Mouse (Mus musculus) ES-E14 (cell line): ENCODE measurements around the gene Brat1. TPM values are rescaled to one million over a fixed set of nuclear protein-coding genes. Genes with fewer than 3 reads are reported as not detected.

Source experiments
- DNase-seq: peaks from one replicate; pipeline ENCODE4 v3.0.0-alpha.2; 2013; ENCODE audit warnings: low read depth, low spot score
- H3K27ac ChIP-seq: 2 replicates; pipeline ENCODE4 v1.5.1; 2012; ENCODE audit warnings: low read depth, mild to moderate bottlenecking, low read length, moderate library complexity, mixed read lengths; ENCODE audit not compliant: poor library complexity, insufficient read depth, severe bottlenecking
- H3K36me3 ChIP-seq: 2 replicates; pipeline ENCODE4 v1.6.1; 2012; ENCODE audit warnings: mild to moderate bottlenecking, low read length, moderate library complexity, mixed read lengths; ENCODE audit not compliant: control insufficient read depth, poor library complexity, insufficient read depth, severe bottlenecking
- H3K4me1 ChIP-seq, 2 experiments: fragments of 150-350 bp in 1 of 2; sonication (generic) in 1 of 2; 2 replicates each; pipeline ENCODE4 v1.6.1; 2012; ENCODE audit warnings: low read length in 2 of 2, mild to moderate bottlenecking in 1 of 2, mixed read lengths in 1 of 2; ENCODE audit not compliant: control insufficient read depth in 2 of 2, insufficient read depth in 2 of 2, poor library complexity in 1 of 2
- H3K4me3 ChIP-seq, 2 experiments: fragments of 150-350 bp in 1 of 2; sonication (generic) in 1 of 2; 2 replicates each; pipeline ENCODE4 v1.5.1; 2012; ENCODE audit warnings: low read length in 2 of 2, low read depth in 1 of 2, mild to moderate bottlenecking in 1 of 2, mixed read lengths in 1 of 2; ENCODE audit not compliant: insufficient read depth in 1 of 2, poor library complexity in 1 of 2, severe bottlenecking in 1 of 2
- H3K9ac ChIP-seq: 2 replicates; pipeline ENCODE4 v1.6.1; 2012; ENCODE audit warnings: low read depth, mild to moderate bottlenecking, low read length, mixed read lengths; ENCODE audit not compliant: poor library complexity, insufficient read depth, severe bottlenecking
- H3K9me3 ChIP-seq: fragments of 150-350 bp; sonication (generic); 2 replicates; pipeline ENCODE4 v1.6.1; 2012; ENCODE audit warnings: low read depth, mild to moderate bottlenecking, low read length; ENCODE audit not compliant: control insufficient read depth, insufficient read depth
- CHD2 ChIP-seq: IDR thresholded peaks from 2 replicates; pipeline ENCODE4 v1.6.1; 2014; ENCODE audit warnings: mild to moderate bottlenecking, low read depth, low read length, inconsistent platforms
- HCFC1 ChIP-seq: IDR thresholded peaks from 2 replicates; pipeline ENCODE4 v1.6.1; 2012; ENCODE audit warnings: low read length, inconsistent platforms, borderline replicate concordance; ENCODE audit not compliant: insufficient read depth
- MAFK ChIP-seq: IDR thresholded peaks from 2 replicates; pipeline ENCODE4 v1.6.1; 2014; ENCODE audit warnings: mild to moderate bottlenecking, low read depth, low read length, inconsistent platforms; ENCODE audit not compliant: insufficient read depth
- ZC3H11A ChIP-seq: IDR thresholded peaks from 2 replicates; pipeline ENCODE4 v1.6.1; 2012; ENCODE audit warnings: low read depth, mild to moderate bottlenecking, inconsistent platforms, low read length, borderline replicate concordance
- ZNF384 ChIP-seq: IDR thresholded peaks from 2 replicates; pipeline ENCODE4 v1.6.1; 2012; ENCODE audit warnings: low read depth, low read length, inconsistent platforms
- in situ Hi-C, 2 experiments: fragments of 600-800 bp; cut with MboI; formaldehyde crosslinking; loops; one replicate each; pipeline ENCODE4 v1.15.1; 2025; ENCODE audit warnings: low sequenced_read_pairs in 2 of 2, inconsistent platforms in 1 of 2; ENCODE audit not compliant: unreplicated experiment in 2 of 2
- total RNA-seq: library from RNA; depleted of rRNA; stranded (reverse); fragments of 300-350 nt; gene quantifications from 2 replicates; pipeline ENCODE4 v1.2.3, GENCODE M21; 2012

Gene Brat1
- total RNA-seq, 1 experiment = 19.4 TPM

GRCm38 (mm10) chr5:140743706-140744131 is 38.9 kb downstream of the Brat1 start:
- Histone ChIP-seq H3K9me3 (no peaks in the 10 kb centered on the region), H3K27ac (no peak overlapping the region), H3K9ac (no peak overlapping the region), H3K36me3 (no peaks in the 10 kb centered on the region), H3K4me3 (peak overlapping the region in 1 of 2 experiments; percentile 49; a peak in 1 of 4 replicates), H3K4me1 (peaks cover 0 to 3% of the 10 kb centered on the region in 2 experiments; a peak in 1 of 4 replicates)
- no peak for DNase-seq
- in situ Hi-C loops = no loop called here
- no peak for TF ChIP-seq ZNF384
- TF ChIP-seq HCFC1 = no peak
- no peak for TF ChIP-seq CHD2
- no peak for TF ChIP-seq MAFK
- TF ChIP-seq ZC3H11A = no peak

GRCm38 (mm10) chr5:140748425-140748824 is 43.6 kb downstream of the Brat1 start:
- no peaks in the 10 kb centered on the region for H3K9me3 ChIP-seq
- DNase-seq = no peak
- H3K9ac ChIP-seq = no peak overlapping the region
- TF ChIP-seq ZNF384 (no peak), ZC3H11A (no peak), HCFC1 (no peak)
- no peak overlapping the region for H3K27ac ChIP-seq
- H3K4me3 ChIP-seq = no peak overlapping the region
- H3K36me3 ChIP-seq = peaks cover 3% of the 10 kb centered on the region; the same call in 1 of the 2 replicates
- in situ Hi-C loops = no loop called here
- H3K4me1 ChIP-seq = peaks cover 0 to 7% of the 10 kb centered on the region in 2 experiments; a peak in 2 of 4 replicates

GRCm38 (mm10) chr5:140749062-140749875 is 44.5 kb downstream of the Brat1 start:
- no peak for DNase-seq
- peaks cover 3% of the 10 kb centered on the region; the same call in 1 of the 2 replicates for H3K36me3 ChIP-seq
- in situ Hi-C loops = no loop called here
- TF ChIP-seq ZNF384 = no peak
- TF ChIP-seq MAFK = no peak
- TF ChIP-seq ZC3H11A = no peak; the same call in 1 of the 2 replicates
- TF ChIP-seq CHD2 = no peak
- no peak for TF ChIP-seq HCFC1
- no peaks in the 10 kb centered on the region for H3K9me3 ChIP-seq
- no peak overlapping the region for H3K27ac ChIP-seq
- peak overlapping the region; percentile 57; the same call in 1 of the 2 replicates for H3K9ac ChIP-seq
- H3K4me1 ChIP-seq = peaks cover 0 to 7% of the 10 kb centered on the region in 2 experiments; a peak in 2 of 4 replicates
- peak overlapping the region; percentile 54; a peak in 3 of 4 replicates for H3K4me3 ChIP-seq

- Histone ChIP-seq H3K9me3 (no peaks in the 10 kb centered on the region), H3K4me1 (peaks cover 0 to 4% of the 10 kb centered on the region in 2 experiments; a peak in 1 of 4 replicates), H3K36me3 (peaks cover 3% of the 10 kb centered on the region; the same call in 1 of the 2 replicates), H3K4me3 (no peak overlapping the region), H3K27ac (no peak overlapping the region), H3K9ac (no peak overlapping the region)
- in situ Hi-C loops = no loop called here
- DNase-seq = no peak
- TF ChIP-seq MAFK (no peak), ZNF384 (peak; percentile 86)
Observed at GRCm38 (mm10) chr5:140750925-140751324, 46.1 kb downstream of the Brat1 start.

GRCm38 (mm10) chr5:140752041-140752440 is 47.2 kb downstream of the Brat1 start:
- Histone ChIP-seq H3K4me3 (no peak overlapping the region), H3K36me3 (peaks cover 3% of the 10 kb centered on the region; the same call in 1 of the 2 replicates), H3K27ac (no peak overlapping the region), H3K4me1 (peaks cover 0 to 4% of the 10 kb centered on the region in 2 experiments; a peak in 1 of 4 replicates), H3K9ac (no peak overlapping the region), H3K9me3 (no peaks in the 10 kb centered on the region)
- in situ Hi-C loops = no loop called here
- DNase-seq = no peak
- TF ChIP-seq MAFK = no peak
- no peak for TF ChIP-seq CHD2
- no peak for TF ChIP-seq HCFC1
- TF ChIP-seq ZC3H11A = no peak
- TF ChIP-seq ZNF384 = no peak
